Mouse (Mus musculus): ENCODE measurements around the gene Dlgap1.

DNA sequence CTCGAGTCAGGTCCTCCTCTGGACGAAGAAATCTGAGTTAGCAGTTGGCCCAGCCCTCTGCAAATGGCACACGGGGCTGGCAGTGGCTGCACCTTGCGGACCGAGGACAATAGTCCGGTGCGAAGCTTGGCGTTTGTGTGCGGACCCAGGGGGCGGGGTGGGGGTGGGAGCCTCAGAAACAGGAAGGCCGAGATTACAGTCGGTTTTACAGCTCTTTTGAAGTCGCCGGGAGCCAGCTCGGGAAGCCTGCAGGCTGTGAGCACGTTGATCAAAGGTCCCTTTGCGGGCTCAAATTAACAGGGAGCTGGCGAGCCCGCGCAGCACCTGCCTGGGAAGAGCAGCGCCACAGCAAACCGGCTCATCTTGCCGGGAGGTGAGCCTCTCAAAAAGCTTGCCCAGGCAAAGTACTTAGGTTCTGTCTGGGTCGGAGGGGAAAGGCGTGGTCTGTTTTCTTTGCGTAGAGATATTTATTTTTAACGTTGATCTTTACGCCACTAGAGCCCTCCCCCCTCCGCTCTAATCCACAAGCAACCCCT lies 865.6 kb downstream of the Dlgap1 start:
- TF ChIP-seq CTCF (conservative IDR thresholded peaks at IDR 0.05; ENCODE audit: low read length): no peak
- TF ChIP-seq NANOG (IDR thresholded peaks at IDR 0.05; ENCODE audit: borderline replicate concordance, low read length): no peak
